Mouse (Mus musculus) left cerebral cortex, postnatal 10 days (tissue): ENCODE measurements around the gene Gnas. TPM values are rescaled to one million over a fixed set of nuclear protein-coding genes. Genes with fewer than 3 reads are reported as not detected.
A peak's percentile ranks its signal among the peaks of the same experiment; 100 is the strongest.

Experiments
- DNase-seq, 2 experiments: peaks; one replicate each; pipeline ENCODE4 v3.0.0; 2021 to 2022; ENCODE audit warnings: low spot score in 2 of 2, mixed read lengths in 1 of 2; ENCODE audit errors: extremely low spot score in 1 of 2
- intact Hi-C: fragments of 180-260 bp; cut with DNase I; formaldehyde crosslinking; loops from one replicate; pipeline ENCODE4 v1.15.1; 2025
- total RNA-seq, 2 experiments: library from RNA; stranded (reverse); gene quantifications; 2 replicates each; pipeline ENCODE4 v1.2.3; 2021

Gene Gnas
- total RNA-seq: 1,000 to 10,000 TPM; 1,952 to 1,966 TPM

GRCm38 (mm10) chr2:174284011-174284410, at the start of gene Gnas:
Gene Gnas (plus strand): TSS chr2:174284320.
- peak in 1 of 2 experiments; percentile 75 for DNase-seq
- intact Hi-C loops: loop anchor here (5.0 to 10.0 kb wide), 2 partner anchors 697 to 1099 kb away; no protein-coding TSS in a partner anchor

- intact Hi-C loops: no loop called here
- no peak for DNase-seq
Measured at GRCm38 (mm10) chr2:174242431-174242830, 41.7 kb upstream of the Gnas start.

GRCm38 (mm10) chr2:174251963-174252362, 32.2 kb upstream of the Gnas start:
- DNase-seq: no peak
- intact Hi-C loops: no loop called here

- intact Hi-C loops: no loop called here
- DNase-seq: no peak
Measured at GRCm38 (mm10) chr2:174257312-174257711, 26.8 kb upstream of the Gnas start.

- no peak for DNase-seq
- intact Hi-C loops: no loop called here
Measured at GRCm38 (mm10) chr2:174260004-174260403, 24.1 kb upstream of the Gnas start.

GRCm38 (mm10) chr2:174260908-174261800, 23.0 kb upstream of the Gnas start:
- intact Hi-C loops: no loop called here
- DNase-seq: no peak

- intact Hi-C loops: no loop called here
- DNase-seq: no peak
Measured at GRCm38 (mm10) chr2:174261801-174262200, 22.3 kb upstream of the Gnas start.

DNA sequence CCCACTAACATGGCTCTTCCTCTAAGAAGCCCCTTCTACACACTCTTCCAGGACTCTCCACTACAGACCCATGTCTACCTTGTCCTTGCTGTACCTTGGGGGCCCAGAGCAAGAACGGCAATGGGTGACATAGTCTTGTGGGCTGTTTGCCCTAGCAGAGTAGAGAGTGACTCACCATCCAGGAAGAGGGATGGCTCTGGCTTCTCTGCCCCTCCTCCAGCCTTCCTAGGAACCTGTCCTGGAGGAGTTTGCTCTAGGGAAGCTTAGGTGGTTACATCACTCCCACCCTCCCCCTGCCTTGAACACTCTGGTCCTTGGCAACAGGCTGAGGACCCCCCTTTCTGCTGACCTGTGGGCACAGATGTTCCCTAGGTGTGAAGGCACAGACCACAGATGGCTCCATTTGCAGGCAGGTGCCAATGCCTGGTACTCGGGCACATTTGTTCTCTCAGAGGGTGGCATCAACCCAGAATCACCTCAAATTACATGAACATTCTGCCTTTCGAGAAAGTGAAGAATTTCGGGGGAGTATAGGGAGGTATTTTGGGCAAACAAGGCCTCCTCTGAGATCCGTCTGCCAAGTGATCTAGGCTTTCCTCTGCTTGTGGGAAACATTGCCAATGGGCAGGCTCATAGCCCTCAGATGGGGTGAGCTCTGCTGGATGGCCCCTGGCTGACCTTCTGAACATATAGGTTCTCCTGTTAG, 20.9 kb upstream of the Gnas start:
- intact Hi-C loops: no loop called here
- DNase-seq: peak in 1 of 2 experiments; percentile 18

- intact Hi-C loops: no loop called here
- DNase-seq: no peak
Measured at GRCm38 (mm10) chr2:174264248-174264647, 19.9 kb upstream of the Gnas start.

DNA sequence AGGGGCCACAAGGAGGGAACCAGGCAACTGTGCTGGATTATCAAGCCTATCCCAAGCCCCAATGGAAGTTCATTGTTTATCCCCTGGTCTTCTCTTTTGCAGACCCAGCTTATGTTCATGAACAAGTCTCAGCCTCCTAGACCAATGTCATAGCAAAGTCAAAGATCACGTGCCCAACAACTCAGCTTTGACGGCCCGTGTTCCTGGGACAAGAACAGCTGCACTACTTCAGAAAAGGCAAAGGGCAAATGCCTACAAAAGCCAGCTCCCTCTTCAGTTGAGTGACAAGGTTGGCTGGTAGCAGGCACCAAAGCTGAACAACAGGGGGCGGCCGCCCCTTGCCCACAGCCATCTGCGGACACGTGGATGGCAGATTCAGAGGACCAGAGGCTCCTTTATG, 13.7 kb upstream of the Gnas start:
- DNase-seq: no peak
- intact Hi-C loops: no loop called here

- DNase-seq: no peak
- intact Hi-C loops: no loop called here
Measured at GRCm38 (mm10) chr2:174271459-174271858, 12.7 kb upstream of the Gnas start.

DNA sequence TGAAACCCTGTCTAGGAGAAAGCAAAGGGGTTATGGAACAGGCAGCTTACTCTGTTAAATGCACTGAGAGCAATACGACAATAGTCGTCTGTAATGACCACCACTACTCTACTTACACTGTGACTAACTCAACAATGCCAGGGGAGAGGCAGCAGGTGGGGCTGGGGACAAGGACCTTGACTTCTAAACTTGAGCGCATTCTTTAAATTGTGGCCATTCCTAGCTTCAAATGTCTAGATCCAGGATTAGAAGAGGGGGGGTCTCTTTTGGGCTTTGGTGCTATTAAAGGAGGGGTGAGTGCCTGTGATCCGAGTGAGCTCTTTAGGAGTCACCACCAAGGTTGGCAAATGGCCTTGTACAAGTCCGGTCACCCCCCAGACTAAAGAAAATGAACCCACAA, 11.0 kb upstream of the Gnas start:
- no peak for DNase-seq
- intact Hi-C loops: no loop called here

- DNase-seq: no peak
- intact Hi-C loops: no loop called here
Measured at GRCm38 (mm10) chr2:174273961-174274360, 10.2 kb upstream of the Gnas start.

- DNase-seq: no peak
- intact Hi-C loops: loop anchor here (5.0 to 10.0 kb wide), 2 partner anchors 692 to 1095 kb away; no protein-coding TSS in a partner anchor
Measured at GRCm38 (mm10) chr2:174279771-174280170, 4.3 kb upstream of the Gnas start.

DNA sequence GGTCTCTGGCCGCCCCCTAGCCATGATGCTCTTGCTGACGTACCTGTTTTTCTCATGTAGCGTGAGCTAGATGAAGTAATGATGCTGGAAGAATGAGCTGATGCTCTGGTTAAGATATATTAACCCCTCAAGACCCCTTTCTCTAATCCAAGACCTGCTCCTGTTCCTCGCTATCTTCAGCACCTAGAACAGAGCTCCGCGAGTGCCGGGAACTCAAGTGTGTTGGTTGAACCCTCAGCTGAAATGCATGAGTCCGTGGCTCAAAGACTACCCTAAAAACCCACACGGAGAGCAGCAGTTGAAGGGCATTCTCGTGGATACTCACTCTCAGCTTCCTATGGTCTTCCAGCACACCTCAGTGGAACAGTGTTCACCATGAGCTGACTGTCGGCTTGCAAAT, 779 bp upstream of the Gnas start:
- no peak for DNase-seq
- intact Hi-C loops: loop anchor here (5.0 to 10.0 kb wide), 2 partner anchors 696 to 1099 kb away; no protein-coding TSS in a partner anchor

DNA sequence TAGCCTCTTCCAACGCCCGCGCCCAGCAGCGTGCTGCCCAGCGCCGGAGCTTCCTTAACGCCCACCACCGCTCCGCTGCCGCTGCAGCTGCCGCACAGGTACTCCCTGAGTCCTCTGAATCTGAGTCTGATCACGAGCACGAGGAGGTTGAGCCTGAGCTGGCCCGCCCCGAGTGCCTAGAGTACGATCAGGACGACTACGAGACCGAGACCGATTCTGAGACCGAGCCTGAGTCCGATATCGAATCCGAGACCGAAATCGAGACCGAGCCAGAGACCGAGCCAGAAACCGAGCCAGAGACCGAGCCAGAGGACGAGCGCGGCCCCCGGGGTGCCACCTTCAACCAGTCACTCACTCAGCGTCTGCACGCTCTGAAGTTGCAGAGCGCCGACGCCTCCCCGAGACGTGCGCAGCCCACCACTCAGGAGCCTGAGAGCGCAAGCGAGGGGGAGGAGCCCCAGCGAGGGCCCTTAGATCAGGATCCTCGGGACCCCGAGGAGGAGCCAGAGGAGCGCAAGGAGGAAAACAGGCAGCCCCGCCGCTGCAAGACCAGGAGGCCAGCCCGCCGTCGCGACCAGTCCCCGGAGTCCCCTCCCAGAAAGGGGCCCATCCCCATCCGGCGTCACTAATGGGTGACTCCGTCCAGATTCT, 812 bp downstream of the Gnas start:
- peak in 1 of 2 experiments; percentile 40 for DNase-seq
- intact Hi-C loops: loop anchor here (5.0 to 10.0 kb wide), 2 partner anchors 698 to 1100 kb away; no protein-coding TSS in a partner anchor

DNA sequence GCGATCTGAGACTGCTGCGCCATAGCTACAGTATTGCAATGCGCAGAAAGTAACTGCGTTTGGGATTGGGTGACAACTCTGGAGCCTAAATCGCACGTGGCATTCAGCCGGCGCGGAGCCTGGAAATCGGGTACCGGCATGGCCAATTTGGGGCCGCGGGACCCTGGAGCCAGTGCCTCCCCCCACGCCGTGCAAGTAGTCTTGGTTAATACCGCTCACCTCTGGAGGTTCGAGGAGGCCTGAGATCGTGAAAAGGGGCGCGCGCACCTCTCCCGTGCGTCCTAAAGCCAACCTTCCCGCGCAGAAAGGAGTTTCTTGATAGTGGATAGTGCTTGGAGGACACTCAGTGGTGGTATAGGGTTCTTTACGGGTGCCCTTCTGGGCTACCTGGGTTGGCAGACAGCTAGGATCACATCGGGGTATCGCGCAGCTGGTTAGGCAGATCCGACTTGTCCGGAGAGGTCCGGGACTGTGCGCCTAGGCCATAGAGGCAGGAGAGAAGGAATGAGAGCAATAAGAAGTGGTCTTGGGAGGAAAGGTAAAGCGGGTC, 1.9 kb downstream of the Gnas start:
- intact Hi-C loops: loop anchor here (10.0 kb wide), 1 partner anchor 1101 kb away; no protein-coding TSS in a partner anchor
- DNase-seq: no peak

DNA sequence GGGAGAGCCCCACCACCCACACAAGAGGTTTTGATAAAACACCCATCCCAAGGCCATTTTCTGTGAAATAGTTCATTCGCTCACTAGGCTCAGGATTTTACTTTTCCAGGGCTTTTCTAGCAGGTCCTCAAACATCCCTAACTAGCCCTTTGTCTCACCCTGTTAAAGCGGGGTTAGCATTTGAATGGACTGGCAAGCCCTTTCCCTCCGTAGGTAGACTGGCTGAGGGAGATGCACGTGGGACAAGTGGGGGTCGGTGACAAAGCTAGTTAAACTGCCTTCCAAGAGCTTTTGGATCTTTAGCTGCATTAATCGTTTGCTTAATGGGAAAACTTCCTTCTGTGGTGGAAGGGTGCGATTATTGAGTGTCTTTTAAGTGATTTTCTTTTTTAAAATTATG, 3.8 kb downstream of the Gnas start:
- intact Hi-C loops: loop anchor here (10.0 kb wide), 1 partner anchor 1103 kb away; no protein-coding TSS in a partner anchor
- DNase-seq: no peak
